Mouse (Mus musculus): Measurements from ENCODE around the gene Nup43. TPM values are rescaled to one million over a fixed set of nuclear protein-coding genes. Genes with fewer than 3 reads are reported as not detected.
"Not testable (repeated sequence)": the region's sequence is repeated elsewhere in the genome, so short reads cannot be mapped to it uniquely, and the experiment has no call there.

Nup43 gene
- total RNA-seq (2021): 1 to 10 TPM; 6.7 to 7.3 TPM
- long read RNA-seq, experiment 1, partial matches to known transcripts: 1 of 5 reads
- long read RNA-seq, experiment 1, other reads (novel, unspliced or antisense): 0 of 5 reads
- long read RNA-seq, experiment 2, partial matches to known transcripts: 1 of 5 reads
- long read RNA-seq, experiment 2, other reads (novel, unspliced or antisense): 1 of 5 reads

DNA sequence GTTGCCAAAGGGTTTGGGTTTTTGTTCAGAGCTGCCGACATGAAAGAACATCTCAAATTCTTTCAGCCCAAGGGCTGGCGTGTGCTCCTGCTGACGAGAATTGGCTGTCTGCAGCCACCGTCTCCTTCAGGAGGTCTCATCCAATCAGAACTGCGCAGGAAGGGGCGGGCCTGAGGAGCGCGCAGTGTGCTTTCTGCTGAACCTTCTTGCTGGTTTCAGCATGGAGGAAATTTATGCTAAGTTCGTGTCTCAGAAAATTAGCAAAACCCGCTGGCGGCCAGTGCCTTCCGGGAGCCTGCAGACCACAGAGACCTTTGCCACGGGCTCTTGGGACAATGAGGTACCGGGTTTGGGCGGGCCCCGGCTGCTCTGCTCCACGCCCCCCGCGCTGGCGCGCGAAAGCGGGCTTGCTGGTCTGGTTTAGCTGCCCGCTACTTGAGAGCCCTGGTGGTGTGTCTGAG lies at the start of gene Nup43:
Gene Nup43 (plus strand): TSS at position 162 of the 461 bp plus-strand sequence.
- peak; percentile 94 to 97 for DNase-seq

DNA sequence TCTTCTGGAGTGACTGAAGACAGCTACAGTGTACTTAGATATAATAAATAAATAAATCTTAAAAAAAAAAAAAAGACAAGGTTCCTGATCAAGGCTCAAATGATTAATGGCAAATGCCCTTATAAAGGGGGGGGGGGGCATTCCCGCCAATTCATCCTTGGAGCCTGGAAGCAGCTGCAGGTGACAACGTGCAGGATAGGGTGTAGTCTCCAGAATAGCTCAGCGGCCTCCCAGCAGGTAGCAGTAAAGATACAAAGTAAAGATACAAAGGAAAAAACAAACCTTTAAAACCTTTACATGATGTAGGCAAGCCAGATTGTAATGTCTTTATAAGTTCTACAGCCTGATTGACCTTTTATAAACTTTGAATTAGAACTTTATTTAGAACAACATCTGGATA lies 49.7 kb upstream of the Nup43 start:
- not testable (repeated sequence) for DNase-seq

GRCm38 (mm10) chr10:7619821-7620241 lies 47.5 kb upstream of the Nup43 start:
- no peak for DNase-seq

GRCm38 (mm10) chr10:7620723-7621122 lies 46.6 kb upstream of the Nup43 start:
- DNase-seq: no peak

GRCm38 (mm10) chr10:7622378-7622777 lies 44.9 kb upstream of the Nup43 start:
- DNase-seq: peak; percentile 42 to 54

DNA sequence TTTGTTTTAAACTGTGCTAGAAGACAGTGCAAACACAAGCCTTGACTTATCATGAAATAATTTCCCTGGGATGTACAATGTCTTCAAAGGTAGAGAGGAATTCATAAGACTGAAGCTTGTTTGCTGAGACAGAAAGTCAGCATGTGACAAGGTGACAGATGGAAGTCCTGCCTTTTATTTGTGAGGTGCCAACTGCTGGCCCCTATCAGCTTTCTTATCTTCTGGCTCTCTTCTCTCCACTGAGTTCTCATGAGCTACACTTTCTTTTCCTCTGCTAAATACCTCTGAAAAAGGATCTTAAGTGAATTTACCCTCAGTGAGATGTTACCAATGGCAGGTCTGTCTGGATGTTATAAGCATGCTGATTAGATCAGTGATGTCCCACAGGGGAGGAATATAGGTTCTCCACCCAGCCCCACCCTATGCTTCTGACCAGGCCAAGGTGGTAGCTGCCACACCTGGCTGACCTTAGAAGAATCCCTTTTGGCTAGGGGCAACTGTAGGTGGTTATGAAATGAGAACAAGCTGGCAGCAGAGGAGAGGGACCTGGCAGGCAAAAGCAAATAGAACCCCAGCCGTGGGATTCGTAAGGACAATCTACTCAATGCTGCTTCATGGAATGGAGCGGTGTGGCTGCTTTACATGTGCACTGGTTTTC lies 43.3 kb upstream of the Nup43 start:
- DNase-seq: no peak

- DNase-seq: peak; percentile 27 to 33
Measured at GRCm38 (mm10) chr10:7629092-7629491, 38.2 kb upstream of the Nup43 start.

DNA sequence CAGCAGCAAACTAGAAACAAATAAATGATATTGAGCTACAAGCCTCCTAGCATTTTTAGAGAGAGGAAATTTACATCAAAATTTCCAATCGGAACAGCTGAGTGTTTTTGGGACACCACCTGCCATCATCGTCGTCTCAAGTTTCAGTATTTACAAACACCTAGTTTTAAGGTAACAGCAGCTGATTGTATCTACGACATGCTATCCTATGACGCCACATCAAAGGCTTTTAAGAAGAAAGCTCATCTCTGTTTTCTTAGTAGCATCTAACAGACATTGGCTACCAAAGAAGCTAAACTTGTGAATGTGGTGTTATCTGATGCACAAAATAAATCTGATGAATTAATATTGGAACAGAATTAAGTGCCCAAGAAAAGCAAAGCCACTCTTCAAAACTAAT lies 37.0 kb upstream of the Nup43 start:
- no peak for DNase-seq

DNA sequence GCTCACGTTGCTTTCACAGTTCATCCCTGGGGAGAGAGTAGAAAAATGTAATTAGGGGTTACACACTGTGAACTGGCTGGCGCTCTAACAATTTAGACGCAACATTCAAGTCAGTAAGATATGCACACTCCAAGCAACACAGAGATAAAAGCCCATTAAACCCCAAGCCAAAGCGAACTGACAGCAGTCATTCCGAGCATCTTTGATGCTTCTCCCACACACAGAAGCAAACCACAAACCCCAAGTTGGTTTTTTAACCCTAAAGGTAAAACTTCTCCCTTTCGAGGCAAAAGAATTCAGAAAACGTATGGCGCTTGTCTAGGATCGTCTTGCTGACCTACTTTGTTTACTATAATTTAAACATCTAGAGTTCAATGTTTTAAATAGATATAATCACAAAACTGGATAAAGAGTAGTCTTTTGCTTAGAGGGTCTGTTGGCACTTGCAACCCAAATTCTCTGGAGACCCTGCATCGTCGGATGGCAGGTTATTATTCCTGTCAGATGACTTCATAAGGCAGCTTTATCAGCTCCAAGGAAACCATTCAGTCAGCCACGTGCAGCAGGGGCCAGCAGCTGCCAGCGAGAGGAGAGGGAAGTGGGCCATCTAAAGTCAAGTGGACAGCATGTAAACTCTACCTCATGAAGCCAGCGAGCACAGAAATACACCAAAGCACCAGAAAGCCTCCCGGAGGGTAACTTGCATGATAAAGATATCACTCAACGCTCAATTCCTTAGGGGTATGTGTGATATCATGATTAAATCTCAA lies 36.2 kb upstream of the Nup43 start:
- DNase-seq: peak in 1 of 2 experiments; percentile 9

DNA sequence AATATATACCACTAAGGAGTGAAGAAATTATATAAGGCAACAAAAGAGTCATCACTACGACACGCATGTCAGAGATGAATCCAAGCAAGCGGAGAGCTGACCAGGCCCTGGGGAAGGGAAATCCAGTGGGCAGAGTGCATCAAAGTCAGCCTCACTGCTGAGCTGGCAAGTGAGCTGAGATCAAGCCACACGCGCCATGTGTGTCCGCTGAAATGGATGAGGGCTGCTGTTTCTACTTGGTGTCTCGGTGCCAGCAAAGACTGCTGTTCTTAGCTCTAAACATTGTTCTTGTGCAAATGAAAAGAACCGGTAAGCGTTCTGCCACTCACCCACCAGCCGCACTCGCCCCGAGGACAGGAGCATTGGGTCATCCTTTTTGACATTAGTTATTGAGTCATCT lies 26.9 kb upstream of the Nup43 start:
- DNase-seq: no peak

DNA sequence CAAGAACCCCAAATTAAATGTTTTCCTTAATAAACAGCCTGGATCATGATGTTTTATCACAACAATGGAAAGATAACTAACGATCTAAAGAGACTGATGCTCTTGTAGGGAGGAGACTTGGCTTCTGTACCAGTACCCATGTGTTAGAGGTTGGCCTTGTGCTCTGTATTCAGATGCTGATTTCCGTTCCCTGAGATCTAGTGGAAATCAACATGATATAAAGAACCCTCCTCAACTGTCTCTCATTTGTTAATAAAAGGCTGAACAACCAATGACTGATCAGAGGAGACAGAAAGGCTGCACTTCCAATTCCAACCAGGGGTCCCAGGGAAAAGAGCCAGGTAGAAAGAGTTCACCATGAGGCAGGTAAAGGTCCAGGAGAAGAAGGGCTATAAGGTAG lies 21.4 kb upstream of the Nup43 start:
- DNase-seq: no peak

- DNase-seq: no peak
Measured at GRCm38 (mm10) chr10:7649059-7649458, 18.2 kb upstream of the Nup43 start.

DNA sequence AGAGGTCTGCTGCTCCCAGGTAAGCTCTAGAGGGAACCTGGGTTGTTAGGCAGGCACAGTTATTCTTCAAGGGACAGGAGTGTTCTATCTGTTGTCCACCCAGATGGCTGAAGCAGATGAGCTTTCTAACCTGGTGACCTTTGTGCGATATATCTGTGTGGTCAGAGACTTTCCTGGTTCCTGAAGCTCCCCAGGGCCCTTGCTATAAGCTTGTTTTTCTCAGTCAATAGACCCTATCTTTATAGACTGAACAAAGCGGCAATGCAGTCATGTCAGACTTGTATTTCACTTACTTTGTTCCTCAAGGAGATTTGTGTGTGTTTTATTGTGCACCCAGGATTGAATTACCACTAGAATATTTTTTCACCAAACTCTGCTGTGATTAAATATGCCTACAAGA lies 16.2 kb upstream of the Nup43 start:
- no peak for DNase-seq

DNA sequence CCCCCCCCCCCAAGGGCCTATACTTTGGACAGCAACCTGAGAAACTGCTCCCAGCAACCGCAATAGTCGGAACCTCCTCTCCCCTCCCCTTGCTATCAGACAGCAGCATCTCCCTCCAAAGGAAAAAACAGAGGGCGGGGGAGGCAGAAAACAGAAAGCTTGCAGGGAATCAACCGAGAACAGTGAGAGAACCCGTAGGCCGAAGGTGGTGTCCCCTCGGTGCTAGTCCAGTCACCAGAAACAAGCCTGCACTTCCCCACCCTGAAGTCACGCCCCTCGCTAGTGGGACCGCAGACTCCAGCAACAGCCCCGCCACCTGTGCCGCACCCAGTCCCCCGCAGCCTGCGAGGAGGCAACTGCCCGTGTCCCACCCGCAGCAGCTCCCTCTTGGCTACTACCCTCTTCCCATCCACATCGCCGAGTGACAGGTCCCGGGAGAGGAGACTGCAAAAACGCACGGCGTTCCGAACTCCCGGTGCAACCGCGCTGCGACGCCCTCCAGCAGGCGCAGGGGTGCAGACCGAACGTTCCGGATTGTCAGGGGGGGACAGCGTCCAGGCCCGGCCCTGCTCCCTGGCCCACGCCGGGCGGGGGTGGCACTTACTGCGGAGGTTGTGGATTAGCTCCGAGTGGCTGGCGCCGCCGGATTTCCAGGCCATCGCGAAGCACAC lies 4.7 kb upstream of the Nup43 start:
- DNase-seq: no peak

- peak; percentile 95 for DNase-seq
Measured at GRCm38 (mm10) chr10:7663159-7664026, 3.9 kb upstream of the Nup43 start.

- no peak for DNase-seq
Measured at GRCm38 (mm10) chr10:7664027-7664526, 3.2 kb upstream of the Nup43 start.

GRCm38 (mm10) chr10:7664889-7665288 lies 2.4 kb upstream of the Nup43 start:
- DNase-seq: no peak

GRCm38 (mm10) chr10:7673673-7674072 lies 6.4 kb downstream of the Nup43 start:
- DNase-seq: peak; percentile 18 to 34

GRCm38 (mm10) chr10:7680731-7681301 lies 13.5 kb downstream of the Nup43 start, which contains the start of the genes Pcmt1 and Lats1:
Gene Pcmt1, minus strand, starts transcription at chr10:7681136.
Gene Lats1, plus strand, starts transcription at chr10:7681214.
- DNase-seq: peak; percentile 90 to 94

DNA sequence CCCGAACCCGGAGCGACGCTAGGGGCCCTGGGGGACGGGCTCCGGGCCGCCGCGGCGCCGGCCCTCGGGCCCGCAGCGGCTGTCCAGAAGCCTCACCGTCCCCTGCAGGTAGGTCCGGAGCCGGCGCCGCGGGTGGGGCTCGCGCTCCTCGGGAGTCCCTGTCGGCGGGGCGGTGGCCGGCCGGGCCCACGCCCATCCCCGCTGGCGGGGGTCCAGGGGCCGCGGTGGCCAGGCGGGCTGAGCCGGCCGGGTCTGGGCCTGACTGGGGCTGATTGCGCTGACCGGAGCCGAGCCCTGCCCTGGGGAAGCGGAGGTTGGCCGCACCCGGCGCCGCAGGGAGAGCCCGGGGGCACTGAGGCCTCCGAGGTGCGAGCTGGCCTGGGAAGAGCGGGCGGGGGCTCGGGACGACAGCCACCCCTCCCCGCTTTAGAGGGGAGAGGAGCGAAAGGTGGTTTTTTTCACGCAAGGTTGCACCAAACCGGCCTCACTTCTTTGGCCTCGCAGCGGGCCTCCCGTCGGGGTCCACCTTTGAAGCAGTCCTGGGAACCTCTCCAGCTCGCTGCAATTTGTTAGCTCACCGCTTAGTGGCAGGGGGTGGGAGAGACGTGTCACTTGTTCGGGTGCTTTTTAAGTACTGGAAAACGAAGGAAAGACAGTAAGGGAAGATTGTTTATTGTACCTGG lies 14.2 kb downstream of the Nup43 start:
- peak; percentile 78 to 80 for DNase-seq

Data from heart, adult 18-20 months (tissue).